Mouse (Mus musculus): ENCODE data around the gene Mras.

- TF ChIP-seq CTCF (IDR thresholded peaks at IDR 0.05; ENCODE audit: low read depth) (no peak), EP300 (optimal IDR thresholded peaks at IDR 0.05) (no peak)
Measured at GRCm38 (mm10) chr9:99340126-99340525, 97.1 kb downstream of the Mras start.
